Mouse (Mus musculus) layer of hippocampus, postnatal 14 days (tissue): ENCODE measurements at regions not wholly inside any gene's neighbourhood (a gene's known extent, or its start where the extent isn't known, plus 50 kb on each side); places are given as distances from the start of the nearest gene placed in this dataset.

ENCODE experiments used
- DNase-seq, 2 experiments: peaks; one replicate each; pipeline ENCODE4 v3.0.0; 2021 to 2022; ENCODE audit warnings: low spot score in 2 of 2, mixed read lengths in 1 of 2

DNA sequence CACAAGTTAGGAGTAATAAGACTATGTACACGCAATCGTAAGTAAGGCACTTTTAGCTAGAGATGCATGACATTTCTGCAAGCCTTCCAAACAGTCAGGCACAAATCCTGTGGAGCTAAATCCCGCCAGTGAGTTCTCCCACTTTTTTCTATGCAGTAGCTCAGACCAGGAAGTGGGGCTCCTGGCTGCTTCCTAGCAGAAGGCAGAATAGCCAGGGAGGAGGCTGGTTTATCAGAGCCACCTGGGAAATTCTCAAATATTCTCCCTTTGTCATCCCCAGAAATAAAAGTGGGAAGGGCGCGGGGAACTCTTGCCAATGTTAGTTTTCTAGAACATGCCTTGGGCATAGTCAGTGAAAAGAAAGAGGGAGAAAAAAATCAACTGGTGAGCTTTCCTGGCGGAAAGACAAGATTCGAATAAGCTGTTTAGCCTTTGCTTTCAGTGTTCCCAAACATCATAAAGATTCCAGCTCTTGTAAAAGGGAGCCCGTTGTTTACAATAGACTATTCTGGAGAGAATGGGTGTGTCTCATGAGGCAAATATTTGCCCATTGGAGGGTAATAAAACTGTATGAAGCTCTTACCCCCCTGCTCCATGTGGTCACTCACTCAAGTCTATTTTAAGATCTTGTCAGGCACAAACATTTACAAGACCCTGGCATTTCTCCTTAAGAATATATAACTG, 167.2 kb upstream of the Lef1 start:
- DNase-seq = no peak

DNA sequence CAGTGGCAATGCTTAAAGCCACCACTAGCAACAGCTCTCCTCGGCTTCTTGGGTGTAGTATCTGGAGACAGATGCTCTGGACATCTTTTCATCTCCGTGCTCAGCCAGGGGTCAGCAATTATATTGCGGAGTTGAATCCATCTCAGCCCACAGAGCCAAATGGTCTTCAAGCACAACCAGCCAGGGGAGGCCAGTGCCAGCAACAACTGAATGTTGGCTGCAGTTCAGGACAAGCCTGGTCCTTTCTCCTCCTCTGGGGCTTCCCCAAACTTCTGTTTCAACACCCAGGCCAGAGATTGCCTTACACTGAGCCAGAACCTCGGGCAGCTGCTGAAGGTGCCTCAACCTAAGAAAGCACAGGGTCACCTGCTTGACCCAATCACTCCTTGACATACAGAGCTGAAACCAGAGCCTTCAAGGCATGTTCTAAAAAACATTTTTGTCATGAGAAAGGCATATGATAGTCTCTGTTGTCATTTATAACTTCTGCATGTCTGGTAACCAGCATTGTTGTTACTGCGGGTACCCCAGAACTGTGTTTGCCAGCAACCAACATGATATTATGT, 169.9 kb upstream of the Lef1 start:
- DNase-seq = peak in 1 of 2 experiments; percentile 70

DNA sequence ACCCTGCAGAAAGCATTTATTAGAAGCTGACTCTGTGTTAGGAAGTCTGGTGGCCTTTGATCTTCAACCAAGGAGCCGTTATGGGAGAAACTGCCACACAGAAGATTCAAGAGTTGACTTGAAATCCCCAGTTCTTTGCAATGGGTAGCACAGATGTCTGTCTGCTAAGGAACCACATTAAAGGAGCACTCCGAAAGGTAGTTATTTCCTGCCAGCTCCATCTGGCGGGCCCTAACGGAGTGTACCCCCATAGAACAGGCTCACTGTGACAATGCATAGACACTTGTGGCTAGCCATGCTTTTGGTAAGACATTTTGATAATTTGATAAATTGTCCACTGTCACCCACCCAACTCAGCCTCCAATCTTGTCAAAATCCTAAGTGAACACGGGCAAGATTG, 173.3 kb upstream of the Lef1 start:
- DNase-seq = no peak

DNA sequence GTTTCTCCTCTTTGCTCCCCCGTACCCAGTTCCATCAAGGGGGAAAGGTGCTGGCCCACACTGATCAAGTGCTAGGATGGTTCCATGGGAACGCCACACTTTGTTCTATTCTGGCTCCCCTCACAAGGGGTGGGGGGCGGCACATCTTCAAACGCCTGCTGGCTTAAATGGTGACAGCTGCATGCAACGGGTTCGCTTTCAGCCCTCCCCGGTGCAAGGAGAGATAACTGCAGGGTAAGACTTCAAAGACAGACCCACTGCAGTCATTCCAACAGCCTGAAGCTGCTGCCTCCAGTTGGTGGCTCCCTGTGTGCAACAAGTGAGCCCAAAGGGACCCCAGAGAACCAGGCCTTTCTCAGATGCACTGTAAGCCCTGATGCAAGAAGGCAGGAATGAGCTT, 173.9 kb upstream of the Lef1 start:
- no peak for DNase-seq

DNA sequence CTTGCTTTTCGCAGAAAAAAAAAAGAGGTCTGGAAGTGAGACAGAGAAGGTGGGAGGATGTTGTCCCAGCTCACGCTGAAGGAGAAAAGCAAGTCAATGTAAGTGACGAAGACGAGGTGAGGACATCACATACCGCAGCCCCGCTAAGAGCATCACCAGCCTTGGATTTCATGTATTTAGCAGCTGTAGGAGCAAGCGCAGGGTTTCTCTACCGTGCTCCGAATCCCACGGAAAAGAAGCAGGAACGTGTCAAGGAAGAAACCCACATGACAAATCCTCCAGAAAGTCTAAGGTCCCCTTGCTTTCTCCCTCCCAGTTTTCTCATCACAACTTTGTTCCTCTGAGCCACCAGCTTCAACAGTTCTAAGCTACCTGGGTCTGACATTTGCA, 174.3 kb upstream of the Lef1 start:
- no peak for DNase-seq

DNA sequence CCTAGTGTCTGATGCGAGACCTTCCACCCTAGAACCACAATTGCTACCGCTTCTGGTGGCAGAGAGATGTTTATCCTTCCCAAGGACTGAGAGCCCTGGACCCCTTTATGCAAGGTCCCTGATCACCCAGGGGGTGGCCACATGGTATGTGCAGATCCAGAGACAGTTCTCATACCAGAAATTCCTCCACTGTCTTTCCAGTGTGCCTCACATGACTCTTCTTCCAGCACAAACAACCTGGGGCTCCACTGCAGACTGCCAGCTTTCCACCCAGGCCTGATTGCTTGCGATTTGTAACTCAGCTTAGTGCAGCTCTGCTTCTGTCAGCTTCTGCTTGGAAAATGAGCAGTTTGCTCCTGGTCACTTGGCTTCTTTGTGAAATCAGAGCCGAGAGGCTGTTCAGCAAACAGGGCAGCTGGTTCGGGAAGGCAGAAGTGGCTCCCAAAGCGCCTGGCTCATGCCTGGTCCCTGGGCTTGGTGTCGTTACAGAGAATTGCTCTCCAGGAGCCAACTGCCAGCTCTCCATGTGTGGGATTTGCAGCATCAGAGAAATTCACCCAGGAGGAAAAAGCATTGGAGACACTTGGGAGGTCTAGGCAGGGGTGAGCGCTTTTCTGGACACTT, 174.9 kb upstream of the Lef1 start:
- DNase-seq = peak in 1 of 2 experiments; percentile 47

DNA sequence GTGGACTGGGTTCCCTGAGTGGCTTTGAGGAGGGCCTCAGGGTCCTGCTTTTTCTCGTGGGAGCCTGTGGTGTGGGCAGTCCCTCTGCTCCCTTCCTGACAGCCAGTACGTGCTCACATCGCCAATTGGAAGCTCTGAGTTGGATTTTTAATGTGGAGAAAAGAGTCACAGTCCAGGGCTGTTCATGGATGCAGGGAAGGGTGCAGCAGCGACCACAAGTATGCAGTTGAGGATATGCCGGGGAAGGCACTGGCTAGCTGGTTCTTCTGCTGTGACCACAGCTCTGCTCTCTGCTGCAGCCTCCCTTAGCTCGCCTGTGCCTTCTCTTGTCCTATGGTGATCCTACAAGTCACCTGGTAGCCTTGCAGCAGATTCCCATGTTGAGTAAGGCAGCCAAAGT, 177.5 kb upstream of the Lef1 start:
- no peak for DNase-seq

DNA sequence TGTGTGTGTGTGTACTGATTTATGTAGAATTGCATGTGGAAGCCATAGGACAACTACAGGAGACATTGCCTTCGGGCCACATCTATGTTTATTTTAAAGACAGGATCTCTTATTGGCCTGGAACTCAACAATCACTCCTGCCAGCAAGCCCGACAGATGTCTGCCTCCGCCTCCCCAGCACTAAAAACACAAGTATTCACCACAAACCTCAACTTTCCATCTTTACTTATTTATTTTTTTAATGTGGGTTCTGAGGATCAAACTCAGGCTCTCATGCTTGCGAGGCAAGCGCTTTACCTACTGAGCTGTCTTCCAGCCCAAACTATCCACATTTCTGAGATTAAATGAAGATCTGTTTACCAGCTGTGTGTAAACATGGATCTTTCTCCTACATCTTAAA, 178.0 kb upstream of the Lef1 start:
- no peak for DNase-seq

DNA sequence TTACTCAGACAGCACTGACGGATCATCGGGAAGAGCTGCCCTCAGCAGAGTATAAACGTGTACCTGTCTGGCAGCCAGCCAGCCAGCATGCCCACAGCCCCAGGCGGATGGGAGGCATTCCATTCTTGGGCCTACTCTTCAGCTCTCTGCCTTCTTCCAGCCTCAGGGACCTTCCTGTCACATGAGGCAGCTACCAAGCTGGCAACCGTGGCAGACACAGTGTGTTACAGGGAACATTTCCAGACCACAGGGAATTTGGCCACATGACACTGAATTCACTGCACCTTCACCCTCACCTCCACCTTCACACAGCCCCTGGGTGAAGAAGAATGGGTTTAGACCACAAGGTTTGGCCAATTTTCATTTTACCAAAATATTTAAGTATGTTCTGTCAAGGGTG, 185.3 kb upstream of the Lef1 start:
- DNase-seq = no peak

DNA sequence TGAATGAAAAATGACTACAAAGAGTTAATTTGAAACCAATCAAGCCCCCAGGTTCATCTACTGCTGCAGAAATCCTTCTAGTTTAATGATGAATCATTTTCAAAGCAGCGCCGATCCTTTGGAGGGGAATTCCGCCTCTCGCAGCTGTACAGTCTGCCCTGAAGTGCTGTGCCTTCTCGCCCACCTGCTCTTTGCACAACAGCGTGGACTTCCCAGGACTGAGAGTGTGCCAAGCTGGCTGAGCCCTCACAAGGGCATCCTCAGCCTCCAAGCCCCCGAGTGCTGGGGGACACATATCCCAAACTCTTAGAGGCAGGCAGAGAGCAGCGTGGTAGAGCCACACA, 186.7 kb upstream of the Lef1 start:
- no peak for DNase-seq

DNA sequence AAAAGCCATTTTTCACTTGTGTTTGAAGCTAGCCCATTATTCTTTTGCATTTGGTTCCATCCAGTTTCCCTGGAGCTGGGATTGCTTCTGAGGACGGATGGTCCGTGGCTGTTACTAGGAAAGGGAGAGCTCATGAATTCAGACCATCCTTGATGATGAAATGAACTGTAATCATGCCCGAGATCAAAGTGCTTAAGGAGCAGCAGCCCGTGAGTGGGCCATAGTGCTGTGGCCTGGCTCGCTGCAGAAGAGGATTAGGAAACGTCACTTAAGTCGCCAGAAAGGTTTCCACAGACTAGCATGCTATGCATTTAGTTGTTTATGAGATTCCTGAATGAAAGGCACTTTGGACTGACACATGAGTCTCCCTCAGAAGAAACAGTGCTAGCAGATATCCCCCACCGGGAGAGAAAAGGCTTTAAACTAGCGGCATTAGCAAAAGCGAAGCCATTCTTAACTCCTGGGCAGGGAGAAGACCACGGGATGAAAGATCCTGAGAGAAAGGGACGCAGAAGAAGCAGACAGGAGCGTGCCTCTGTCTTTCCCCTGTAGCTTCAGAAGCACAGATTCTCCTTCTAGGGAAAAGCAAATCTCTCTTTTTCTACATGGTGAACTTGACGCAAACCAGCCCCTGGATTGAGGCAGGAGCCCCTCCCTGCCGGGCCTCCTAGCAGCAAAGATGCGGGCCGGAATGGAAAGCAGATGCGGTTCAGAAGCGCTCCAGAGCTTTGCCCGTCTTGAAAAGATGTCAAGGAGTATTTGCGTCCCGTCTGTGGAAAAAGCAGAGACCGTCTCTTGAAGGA, 187.3 kb upstream of the Lef1 start:
- no peak for DNase-seq

DNA sequence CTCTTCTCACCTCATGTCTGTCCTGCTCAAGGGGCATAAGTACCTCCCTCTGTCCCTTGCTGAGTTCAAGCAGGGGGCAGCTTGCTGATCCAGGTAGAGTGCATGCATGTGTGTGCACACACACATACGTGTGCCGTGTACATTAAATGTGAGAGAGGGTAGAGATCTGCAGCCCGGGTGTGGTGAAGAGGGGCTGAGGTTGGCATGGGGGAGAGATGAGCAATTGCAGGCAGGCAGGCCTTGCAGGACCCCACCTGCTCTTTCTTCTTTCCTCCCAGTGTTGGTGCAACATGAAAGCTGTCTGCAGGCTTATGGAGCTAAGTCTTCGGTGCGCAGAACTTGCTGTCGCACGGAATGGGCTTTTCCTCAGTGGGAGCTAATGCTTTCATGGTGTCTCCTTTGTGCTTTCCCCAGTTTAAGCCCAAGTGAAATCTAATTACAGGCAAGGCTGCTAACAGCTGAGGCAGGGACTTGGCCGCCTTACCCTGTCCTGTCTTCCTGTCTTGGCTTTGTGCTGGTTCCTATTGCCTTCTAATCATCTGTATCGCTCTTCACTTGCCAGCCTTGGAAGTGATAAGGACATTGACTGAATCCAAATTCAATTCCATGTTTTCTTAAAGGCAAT, 188.5 kb upstream of the Lef1 start:
- no peak for DNase-seq

DNA sequence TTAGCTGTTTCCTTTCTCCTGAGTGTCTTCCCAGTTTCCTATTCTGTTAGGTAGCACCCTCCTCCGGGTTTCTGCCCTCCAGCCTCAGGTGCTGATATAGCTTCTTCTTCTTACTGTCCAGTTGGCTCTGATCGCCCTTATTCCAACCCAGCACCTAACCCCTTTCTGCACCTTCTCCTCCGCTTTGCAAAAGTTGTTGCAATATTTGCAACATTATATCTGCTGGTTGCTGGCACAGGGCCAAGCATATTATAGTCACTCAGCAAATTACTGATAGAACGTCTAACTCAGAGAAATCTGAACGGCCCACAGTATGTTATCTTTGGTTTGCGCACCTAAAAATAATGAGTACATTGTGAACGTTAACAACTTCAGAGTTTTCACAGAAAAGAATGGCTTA, 183.6 kb upstream of the Rpl34 start:
- no peak for DNase-seq

DNA sequence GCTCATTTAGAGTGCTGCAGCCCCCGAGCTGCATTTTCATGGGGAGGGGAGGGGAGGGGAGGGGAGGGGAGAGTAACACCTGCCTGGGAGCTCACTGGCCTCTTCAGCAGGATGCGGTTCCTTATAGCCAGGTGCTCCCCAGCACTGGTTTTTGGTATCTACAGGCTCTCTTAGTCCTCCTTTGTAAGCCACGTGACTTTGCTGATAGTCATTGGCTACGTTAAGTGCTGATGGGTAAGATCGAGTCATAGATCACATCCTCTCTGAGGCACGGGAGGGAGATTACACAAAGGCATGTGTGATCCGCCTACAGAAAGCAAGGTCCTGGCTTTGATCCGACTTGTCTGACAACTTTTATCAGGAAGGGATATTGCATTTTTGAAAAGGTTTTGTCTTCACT, 174.9 kb upstream of the Rpl34 start:
- DNase-seq = peak in 1 of 2 experiments; percentile 20

DNA sequence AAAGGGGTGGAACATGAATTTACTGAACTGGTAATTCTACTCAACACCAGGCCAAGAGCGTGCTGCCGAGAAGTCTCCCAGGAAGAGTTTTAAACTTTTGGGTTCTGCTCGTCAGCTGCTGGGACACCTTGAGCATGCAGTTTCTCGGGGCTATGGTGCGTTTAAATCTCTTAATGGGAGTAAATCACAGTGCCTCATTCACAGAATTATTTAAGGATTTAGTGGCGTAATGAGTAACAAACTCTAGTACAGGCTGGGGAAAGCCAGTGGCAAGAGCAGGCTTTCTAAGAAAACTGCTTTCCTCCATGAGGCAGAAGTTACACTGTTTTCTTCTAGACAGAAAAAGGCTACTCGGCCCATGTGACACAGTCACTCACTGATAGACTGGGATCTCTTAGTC, 173.1 kb upstream of the Rpl34 start:
- no peak for DNase-seq

DNA sequence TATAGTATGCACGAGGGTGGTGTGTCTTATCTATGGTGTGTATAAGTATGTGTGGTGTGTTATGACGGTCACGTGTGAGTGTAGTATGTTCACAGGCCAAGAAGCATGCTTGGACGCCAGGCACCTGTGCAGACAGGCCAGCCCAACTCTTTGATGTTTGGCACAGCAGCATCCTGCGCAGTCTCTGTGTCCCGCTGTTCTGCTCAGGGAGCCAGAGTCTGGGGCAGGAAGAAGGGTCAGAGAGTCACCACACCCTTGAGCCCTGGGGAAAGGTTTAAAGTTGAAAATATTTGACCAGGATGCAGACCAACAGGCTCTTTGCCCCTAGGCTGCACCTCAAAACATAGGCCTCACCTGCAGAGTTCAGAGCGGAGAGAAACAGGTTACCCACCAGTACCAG, 172.2 kb upstream of the Rpl34 start:
- DNase-seq = no peak

DNA sequence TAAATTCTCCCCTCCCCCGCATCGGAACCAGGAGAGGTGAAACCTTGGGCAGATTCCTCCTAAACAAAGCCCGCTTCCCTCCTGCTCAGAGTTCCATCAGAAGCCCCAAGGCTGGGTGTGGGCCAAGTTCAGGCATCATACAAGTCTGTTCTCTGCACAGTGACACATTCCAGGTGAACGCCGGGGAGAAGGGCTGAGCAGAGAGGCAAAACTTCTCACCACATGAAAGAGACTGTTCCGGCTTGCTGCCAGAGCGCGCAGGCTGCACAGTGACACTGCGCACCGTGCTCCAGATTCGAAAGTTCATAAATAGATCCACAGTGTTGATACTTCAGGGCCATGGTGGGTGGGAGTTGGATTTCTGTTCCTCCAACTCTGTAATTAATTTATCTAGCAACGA, 171.1 kb upstream of the Rpl34 start:
- DNase-seq = no peak

DNA sequence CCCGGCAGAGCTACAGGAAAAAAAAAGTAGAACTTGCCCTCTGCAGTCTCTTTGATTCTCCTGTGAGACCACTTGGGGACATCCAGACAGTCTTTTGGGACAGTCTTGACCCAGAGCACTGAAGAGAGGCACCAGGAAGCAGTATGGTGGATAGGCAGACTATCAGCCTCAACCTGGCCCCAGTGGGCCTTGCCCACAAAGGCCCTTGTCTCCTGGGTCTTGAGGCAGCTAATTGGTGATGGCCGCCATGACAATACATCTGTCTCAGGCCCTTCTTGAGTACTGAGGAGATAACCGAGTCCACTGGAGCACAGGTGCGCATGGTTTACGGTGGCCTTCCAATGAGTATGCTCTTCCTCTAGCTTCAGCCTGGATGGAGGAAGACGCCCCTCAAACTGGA, 170.6 kb upstream of the Rpl34 start:
- no peak for DNase-seq

DNA sequence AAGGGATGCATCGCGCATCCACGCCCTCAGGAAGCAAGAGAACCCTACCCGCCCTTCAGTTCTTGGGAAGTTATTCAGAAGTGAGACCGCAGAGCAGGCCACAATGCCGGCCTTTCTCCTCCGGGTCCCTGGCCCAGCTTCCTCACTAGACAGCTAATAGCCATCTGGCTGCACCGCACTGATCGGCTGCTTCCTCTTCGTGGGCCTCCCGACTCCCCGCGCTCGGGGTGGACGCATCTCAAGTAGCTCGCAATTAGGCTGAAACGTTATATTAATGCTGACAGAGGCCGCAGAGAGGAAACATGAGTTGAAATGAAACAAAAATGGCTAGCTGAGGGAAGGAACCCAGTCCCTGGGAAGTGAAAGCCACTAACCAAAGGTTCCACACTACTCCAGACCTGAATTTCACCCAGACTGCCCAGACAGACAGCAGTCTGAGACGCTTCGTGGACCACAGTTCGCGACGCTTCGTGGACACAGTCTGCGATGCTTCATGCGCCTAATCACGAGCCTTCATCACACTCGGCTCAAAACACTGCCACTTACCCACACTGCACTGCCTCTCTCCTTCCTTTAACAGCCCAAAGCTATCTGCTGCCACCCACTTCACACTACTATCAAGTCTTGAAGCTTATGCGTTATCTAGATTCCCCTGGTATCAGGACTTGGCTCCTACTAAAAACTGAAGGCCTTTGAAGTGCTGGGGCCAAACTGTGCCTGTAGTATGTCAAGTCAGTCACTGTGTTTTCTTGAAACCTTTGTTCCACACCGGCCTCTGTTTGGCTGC, 170.0 kb upstream of the Rpl34 start:
- peak in 1 of 2 experiments; percentile 17 for DNase-seq

DNA sequence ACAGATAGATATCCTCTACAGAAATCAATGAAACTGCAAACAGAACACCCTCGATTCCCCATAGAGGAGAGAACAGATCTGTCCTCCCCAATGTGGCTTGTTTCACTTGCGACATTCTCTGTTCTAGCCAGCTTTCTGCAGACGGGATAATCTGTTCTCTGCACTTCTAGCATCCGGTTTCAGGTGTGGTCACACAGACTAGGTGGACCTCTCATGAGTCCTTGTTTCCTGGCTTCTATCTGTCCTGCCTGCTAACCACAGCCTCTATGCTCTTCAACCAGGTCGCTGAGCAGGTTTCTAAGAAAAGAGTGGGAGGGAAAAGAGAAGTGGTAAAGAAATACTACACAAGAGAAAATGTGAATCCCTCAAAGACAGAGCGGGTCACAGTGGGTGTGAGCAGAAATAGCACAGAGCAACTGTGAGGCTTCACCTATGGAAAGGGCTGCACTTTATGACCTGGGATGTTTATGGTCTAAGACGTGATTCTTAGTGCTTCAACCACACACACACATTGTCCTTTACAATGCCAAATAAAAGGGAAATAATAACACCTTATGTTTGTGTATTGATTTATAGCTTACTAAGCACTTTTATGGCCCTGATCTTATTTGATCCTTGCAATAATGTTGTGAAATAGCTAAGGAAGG, 164.1 kb upstream of the Rpl34 start:
- no peak for DNase-seq

DNA sequence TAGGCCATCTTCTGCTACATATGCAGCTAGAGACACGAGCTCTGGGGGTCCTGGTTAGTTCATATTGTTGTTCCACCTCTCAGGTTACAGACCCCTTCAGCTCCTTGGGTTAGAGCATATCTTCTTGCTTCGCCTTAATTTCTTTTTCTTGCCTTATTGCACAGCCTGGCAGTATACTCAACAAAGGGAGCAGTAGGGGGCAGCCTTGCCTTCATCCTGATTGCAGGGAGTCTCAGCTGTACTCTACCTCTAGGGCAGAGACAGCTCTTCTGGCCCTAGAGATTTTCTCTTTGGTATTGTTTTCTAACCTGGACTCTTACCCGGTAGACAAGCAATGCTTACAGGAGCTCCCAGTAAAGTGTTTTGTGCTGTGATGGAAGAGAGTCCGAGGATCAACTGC, 161.1 kb upstream of the Rpl34 start:
- DNase-seq = no peak
